Mouse (Mus musculus) olfactory bulb, adult 2 months (tissue): ENCODE data around the gene Hist1h3g. TPM values are rescaled to one million over a fixed set of nuclear protein-coding genes. Genes with fewer than 3 reads are reported as not detected.

Experiments
- H3K27ac ChIP-seq: fragments of 200-500 bp; 2 replicates; pipeline ENCODE4 v1.5.1; 2012; ENCODE audit warnings: low read depth, low read length; ENCODE audit not compliant: insufficient read depth
- H3K4me1 ChIP-seq: fragments of 200-500 bp; 2 replicates; pipeline ENCODE4 v1.6.1; 2012; ENCODE audit warnings: low read length; ENCODE audit not compliant: control insufficient read depth, insufficient read depth
- H3K4me3 ChIP-seq: fragments of 200-500 bp; 2 replicates; pipeline ENCODE4 v1.5.1; 2012; ENCODE audit warnings: mild to moderate bottlenecking, low read depth, low read length, moderate library complexity; ENCODE audit not compliant: insufficient read depth
- CTCF ChIP-seq: fragments of 200-500 bp; IDR thresholded peaks from 2 replicates; pipeline ENCODE4 v1.5.1; 2012; ENCODE audit warnings: low read depth, mild to moderate bottlenecking, low read length, moderate library complexity; ENCODE audit not compliant: insufficient read depth
- POLR2A ChIP-seq: fragments of 200-500 bp; IDR thresholded peaks from 2 replicates; pipeline ENCODE4 v1.6.1; 2012; ENCODE audit warnings: mild to moderate bottlenecking, low read depth, low read length, moderate library complexity; ENCODE audit not compliant: insufficient read depth
- WGBS: fragments of 180-500 bp; shearing (Covaris S2); methylation state at CpG from one replicate; pipeline ENCODE4 v1.1.7; 2018; 5-methylcytosine and 5-hydroxymethylcytosine counted together
- polyA plus RNA-seq: library from polyadenylated mRNA; stranded (reverse); fragments of >200 nt; gene quantifications from 2 replicates; pipeline ENCODE4 v1.2.4, GENCODE M21; 2012; ENCODE audit warnings: low replicate concordance; ENCODE audit not compliant: missing spikeins, insufficient read depth, insufficient read length

Gene Hist1h3g
- polyA plus RNA-seq, 1 experiment = not detected

- Histone ChIP-seq H3K4me1 (peaks cover 9% of the 10 kb centered on the region; the same call in 1 of the 2 replicates), H3K27ac (peak overlapping the region; percentile 95), H3K4me3 (peak overlapping the region; percentile 57)
- TF ChIP-seq POLR2A = no peak
- TF ChIP-seq CTCF = no peak
- under 1% methylated on average over 20 of the region's 20 CpGs for WGBS
Measured at GRCm38 (mm10) chr13:23530181-23530900, 4.9 kb upstream of the Hist1h3g start.

DNA sequence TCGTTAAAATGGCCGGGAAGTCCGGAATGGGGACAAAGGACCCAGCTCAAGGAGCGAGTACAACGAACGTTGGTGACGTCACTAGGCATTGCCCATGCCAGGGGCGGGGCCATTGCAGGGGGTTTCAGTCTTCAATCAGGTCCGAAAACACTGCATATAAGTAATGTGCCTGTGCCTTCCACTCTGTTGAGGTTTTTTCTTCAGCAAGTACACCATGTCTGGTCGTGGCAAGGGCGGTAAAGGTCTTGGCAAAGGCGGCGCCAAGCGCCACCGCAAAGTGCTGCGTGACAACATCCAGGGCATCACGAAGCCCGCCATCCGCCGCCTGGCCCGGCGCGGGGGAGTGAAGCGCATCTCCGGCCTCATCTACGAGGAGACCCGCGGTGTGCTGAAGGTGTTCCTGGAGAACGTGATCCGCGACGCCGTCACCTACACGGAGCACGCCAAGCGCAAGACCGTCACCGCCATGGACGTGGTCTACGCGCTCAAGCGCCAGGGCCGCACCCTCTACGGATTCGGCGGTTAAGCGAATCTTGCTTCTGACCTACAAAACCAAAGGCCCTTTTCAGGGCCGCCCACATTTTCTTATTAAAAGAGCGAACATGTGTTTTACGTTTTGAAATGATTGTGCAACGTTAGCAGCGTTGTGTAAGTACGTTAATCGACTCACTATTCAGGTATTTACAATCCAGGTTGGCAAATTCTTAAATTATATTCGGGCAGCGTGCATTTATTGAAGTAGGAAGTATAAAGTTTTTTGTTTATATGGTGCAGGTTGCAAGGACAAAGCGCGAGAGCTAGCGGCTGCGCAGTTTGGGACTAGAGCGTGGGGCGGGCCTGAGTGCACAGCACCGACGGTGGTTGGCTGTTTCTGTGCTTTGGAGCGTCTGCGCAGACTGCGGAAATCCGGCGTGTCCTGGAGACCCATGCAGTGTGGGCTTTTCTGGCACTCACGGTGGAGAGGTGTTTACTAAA, 4.0 kb upstream of the Hist1h3g start, which contains the start of gene Hist1h4h:
Gene Hist1h4h, plus strand, starts transcription at position 150 of the 975 bp plus-strand sequence.
- peak within 1 kb of the TSS; percentile 95 for H3K27ac ChIP-seq
- TF ChIP-seq CTCF (no peak), POLR2A (peak; percentile 92)
- H3K4me3 ChIP-seq = peak within 1 kb of the TSS; percentile 57
- H3K4me1 ChIP-seq = peaks cover 12% of the 10 kb centered on the region
- WGBS = under 1% methylated on average over 58 of the region's 70 CpGs

- 13% methylated on average over 9 of the region's 9 CpGs for WGBS
- Histone ChIP-seq H3K4me1 (peaks cover 12% of the 10 kb centered on the region), H3K27ac (no peak overlapping the region), H3K4me3 (no peak overlapping the region)
- TF ChIP-seq POLR2A = no peak
- no peak for TF ChIP-seq CTCF
Measured at GRCm38 (mm10) chr13:23532262-23533075, 2.8 kb upstream of the Hist1h3g start.

- H3K27ac ChIP-seq = peak within 1 kb of the TSS; percentile 69; the same call in 1 of the 2 replicates
- peak within 1 kb of the TSS; percentile 50 for H3K4me3 ChIP-seq
- peaks cover 12% of the 10 kb centered on the region for H3K4me1 ChIP-seq
- under 1% methylated on average over 29 of the region's 53 CpGs for WGBS
Measured at GRCm38 (mm10) chr13:23533560-23534367, 1.5 kb upstream of the Hist1h3g start, which contains the start of gene Hist1h2af. Gene Hist1h2af (plus strand): TSS chr13:23533906.

DNA sequence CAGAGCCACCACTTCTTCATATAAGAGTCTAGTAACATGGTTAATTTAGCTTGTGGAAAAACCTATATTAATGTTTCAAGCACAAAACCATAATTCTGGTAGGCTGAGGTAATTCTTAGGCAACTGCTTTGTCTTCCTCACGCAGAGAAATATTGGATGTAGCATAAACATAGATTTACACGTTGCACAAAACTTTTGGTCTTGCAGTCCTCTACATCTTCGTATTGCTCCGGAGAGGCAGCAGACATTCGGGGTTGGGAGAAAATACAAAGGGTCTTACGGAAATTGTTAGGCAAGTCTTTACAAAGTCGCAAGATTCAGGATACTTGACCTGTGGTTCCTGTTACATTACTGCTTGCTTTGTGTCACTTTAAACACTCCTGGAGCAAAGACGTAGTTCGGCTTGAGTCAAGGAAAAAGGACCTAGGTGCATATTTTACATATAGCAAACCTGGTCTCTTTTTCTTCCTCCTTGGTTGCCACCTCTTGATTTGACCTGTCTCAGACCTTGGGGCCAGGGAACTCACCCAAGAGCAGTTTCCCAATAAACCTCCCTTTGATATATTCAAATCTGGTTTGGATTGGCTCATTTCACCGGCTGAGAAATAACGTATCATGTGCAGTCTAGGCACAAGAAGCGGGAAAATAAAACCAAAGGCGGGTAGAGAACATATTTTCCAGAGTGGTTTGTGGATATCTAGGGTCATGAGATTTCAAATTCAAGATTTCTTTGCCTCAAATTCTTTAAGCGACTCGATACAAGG, 672 bp upstream of the Hist1h3g start:
- H3K4me1 ChIP-seq = peaks cover 12% of the 10 kb centered on the region
- WGBS = under 1% methylated on average over 15 of the region's 15 CpGs
- H3K4me3 ChIP-seq = no peak overlapping the region
- H3K27ac ChIP-seq = no peak overlapping the region
- TF ChIP-seq CTCF (no peak), POLR2A (no peak)

GRCm38 (mm10) chr13:23536076-23536822, 1.0 kb downstream of the Hist1h3g start:
- WGBS = 14% methylated on average over 7 of the region's 7 CpGs
- H3K4me3 ChIP-seq = no peak overlapping the region
- TF ChIP-seq CTCF = no peak
- TF ChIP-seq POLR2A = no peak

DNA sequence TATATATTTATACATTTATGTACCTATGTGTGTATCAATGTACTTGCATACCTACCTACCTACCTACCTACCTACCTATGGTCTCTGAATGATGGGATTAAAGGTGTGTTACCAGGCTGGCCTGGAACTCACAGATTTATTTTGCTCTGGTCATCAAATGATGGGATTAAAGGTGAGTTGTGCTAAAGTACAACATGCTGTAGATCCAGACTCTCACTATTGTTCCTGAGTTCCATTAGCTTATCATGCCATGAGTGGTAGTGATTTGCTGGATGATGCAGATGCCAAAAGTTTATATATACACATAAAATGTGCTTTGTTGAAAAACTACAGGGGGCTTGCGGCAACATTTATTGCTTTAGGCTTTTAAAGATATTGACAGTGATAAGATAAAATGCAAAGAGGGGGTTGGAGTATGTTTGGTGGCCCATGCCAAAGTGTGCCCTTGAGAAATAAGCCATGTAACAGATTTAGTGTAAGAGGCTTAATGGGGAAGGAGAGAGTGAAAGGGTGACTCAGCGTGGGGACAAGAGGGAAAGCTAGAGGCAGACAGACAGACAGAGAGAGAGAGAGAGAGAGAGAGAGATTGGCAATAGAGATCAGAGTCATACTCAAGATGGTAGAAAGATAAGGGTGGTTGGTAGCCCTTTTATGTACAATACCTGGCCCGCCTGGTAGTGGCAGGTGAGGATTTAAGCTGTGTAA, 1.9 kb downstream of the Hist1h3g start:
- no peak overlapping the region for H3K4me3 ChIP-seq
- WGBS = 77% methylated on average over 3 of the region's 3 CpGs

More at GRCm38 (mm10) chr13:23536076-23536822, 1.0 kb downstream of the Hist1h3g start:
- peaks cover 12% of the 10 kb centered on the region for H3K4me1 ChIP-seq
- no peak overlapping the region for H3K27ac ChIP-seq

More for the DNA sequence above, 1.9 kb downstream of the Hist1h3g start:
- no peak overlapping the region for H3K27ac ChIP-seq
- H3K4me1 ChIP-seq = peaks cover 12% of the 10 kb centered on the region
- TF ChIP-seq POLR2A (no peak), CTCF (no peak)
